Mouse (Mus musculus) layer of hippocampus, postnatal 36 days (tissue): Measurements from ENCODE around the gene Wdr25. TPM values are rescaled to one million over a fixed set of nuclear protein-coding genes. Genes with fewer than 3 reads are reported as not detected.

ENCODE experiments used
- DNase-seq, 2 experiments: peaks; one replicate each; pipeline ENCODE4 v3.0.0; 2022
- total RNA-seq, 2 experiments: library from RNA; stranded (reverse); gene quantifications; 2 replicates each; pipeline ENCODE4 v1.2.3; 2021

Gene Wdr25
- total RNA-seq, 2 experiments from 2014 or later, result 13.0 to 14.6 TPM

DNA sequence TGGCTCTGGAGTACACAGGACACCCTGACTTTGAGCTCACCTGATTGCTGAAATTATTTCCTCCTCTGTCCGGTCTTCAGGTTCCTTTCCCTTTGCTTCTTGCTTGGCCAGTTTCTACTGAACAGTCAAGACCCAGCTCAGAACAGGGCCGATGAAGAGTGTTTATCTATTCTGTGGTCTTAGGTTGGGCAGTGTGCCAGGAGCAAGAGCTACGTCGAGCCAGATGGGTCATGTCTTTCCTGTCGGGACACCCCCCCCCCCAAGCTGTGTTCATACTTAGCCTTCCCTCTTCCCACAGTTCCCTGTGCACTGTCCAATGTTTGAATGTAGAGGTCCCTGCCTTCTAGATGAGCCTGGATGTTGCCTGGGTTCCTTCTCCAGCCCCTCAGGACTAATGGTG, 7.9 kb downstream of the Wdr25 start:
- DNase-seq, result no peak

DNA sequence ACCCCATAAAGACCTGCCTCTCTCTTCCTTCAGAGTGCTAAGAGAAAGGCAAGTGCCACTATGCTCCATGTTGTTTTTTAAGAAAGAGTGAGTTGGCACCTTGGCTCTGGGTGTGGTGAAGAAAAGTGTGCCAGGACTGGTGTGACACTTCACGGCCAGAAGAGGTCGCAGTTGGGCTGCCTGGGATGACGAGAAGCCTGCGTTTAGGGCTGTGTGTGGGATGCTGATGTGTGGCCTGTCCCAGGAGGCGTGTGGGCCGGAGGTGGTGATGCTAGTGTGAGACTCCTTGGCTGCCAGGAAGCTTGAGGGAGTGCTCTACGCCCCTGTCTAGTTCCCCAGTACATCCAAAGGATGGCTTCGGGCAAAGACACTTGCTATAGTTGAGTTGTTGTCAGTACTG, 9.5 kb downstream of the Wdr25 start:
- peak; percentile 62 to 67 for DNase-seq

DNA sequence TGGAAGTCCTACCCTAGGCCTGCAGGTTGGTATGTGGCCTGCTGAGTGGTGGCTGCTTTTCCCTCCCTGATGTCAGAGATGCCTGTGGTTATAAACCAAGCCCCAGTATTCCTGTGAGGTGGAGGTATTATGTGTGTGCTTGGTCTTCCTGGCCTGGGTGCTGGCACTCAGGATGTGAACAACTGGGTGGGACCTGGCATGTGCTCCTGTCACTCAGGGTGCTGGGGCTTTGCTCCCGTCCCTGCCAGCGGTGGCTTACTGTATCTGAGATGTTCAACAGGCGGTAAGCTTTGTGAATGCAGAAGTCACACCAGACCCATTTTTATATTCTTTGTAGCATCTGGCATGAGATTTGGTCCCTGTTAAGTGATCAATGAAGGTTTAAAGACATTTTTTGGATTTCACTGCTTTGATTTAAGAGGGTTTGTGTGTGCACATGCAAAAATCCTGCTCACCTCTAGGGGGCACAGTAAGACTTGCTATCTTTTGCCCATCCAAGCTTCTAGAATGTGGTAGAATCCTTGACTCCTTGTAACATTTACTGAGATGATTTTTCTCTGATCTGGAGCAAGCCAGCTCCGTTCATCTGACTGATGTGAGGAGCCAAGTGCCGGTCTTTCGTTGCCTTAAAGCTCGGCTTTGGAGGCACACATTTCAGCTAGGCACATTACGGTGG, 10.3 kb downstream of the Wdr25 start:
- peak in 1 of 2 experiments; percentile 76 for DNase-seq

DNA sequence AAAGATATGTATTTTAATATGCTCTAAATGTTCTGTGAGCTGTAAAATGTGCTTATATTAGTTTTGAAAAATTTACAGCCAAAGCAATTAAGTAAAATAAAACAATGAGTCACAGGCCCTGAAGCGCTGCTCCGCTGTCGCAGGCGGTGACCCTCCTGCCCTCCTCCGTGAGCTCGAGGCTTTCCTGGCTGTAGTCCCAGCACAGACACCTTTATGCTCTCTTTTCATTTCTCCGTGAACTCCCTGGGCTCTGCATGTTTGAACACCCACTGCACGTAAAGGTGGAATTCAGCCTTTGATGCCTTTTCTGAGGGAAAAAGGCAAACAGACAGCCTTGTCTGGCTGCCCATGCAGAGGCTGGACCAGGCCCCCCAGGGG, 10.8 kb downstream of the Wdr25 start:
- no peak for DNase-seq

DNA sequence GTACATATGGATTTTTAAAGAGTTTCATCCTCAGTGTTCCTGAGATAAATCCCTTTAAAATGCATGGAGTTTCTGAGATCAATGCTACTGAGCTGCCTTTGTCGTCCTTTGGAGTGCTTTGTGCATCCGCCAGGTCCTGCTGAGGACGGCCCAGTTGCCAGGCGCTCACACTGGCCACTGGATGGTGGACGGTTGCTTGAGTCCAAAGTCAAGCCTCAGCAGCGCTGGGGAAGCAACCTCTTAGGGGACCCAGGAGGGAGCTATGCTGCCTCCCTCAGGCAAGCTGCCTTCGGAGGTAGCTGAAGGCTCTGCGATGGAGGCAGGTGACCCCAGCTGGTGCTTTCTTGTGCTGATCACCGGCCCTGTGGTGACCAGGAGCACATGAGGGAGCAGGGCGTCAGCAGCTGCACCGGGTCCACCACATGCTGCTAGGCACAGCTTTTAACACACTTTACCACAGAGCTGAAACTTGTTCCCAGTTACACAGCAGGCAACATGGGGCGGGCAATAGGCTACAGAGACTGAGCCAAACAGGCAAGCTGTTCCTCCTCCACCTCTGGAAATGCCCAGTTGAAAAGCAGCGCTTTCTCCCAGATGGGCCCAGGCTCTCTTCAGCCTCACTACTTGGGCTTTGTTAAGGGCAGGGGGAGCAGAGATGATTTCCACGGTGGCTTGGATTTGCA, 12.3 kb downstream of the Wdr25 start:
- DNase-seq, result no peak

DNA sequence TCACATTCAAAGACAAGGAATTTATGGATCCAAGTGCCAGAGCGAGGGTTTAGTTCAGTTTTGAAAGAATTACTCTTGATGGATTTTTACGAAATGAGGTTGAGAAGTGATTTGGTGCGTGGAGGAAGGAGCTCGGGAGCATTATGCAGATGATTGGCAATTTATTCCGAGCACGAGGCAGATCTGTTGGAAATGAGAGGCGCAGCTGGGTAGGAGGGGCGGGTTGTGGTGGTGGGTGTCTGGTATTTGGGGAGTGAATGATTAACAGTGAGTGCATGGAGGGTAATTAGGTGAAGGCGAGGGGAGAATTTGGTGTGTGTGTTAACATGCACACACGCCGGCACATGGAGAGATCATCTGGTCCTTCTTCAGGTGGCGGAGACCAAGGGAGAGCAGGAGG, 13.0 kb downstream of the Wdr25 start:
- DNase-seq, result peak in 1 of 2 experiments; percentile 24

DNA sequence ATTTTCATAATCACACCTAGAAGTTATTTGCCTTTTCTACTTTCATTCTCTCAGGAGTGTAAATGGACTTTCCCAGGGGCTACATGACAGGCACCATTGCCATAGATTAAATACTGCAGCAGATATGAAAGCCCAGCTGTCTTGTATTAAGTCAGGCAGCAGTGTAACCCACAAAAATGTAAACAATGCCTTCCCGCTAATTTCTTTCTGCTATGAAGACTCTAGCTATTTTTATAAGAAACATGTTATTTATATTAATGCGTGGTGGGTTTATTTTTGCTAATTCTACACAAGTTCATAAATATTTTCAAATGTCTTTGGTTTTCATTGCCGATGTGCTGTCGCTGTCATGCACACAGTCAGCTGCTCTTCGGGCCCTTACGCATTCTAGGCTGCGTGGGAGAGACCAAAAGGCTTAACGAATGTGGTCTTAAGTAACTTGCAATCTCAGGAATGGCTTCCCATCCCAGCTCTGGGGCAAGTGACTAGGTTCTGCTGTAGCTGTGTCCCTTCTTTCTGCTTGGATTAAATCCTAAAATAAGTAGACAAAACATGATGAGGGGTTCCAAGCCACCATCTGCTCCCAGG, 16.5 kb downstream of the Wdr25 start:
- no peak for DNase-seq

DNA sequence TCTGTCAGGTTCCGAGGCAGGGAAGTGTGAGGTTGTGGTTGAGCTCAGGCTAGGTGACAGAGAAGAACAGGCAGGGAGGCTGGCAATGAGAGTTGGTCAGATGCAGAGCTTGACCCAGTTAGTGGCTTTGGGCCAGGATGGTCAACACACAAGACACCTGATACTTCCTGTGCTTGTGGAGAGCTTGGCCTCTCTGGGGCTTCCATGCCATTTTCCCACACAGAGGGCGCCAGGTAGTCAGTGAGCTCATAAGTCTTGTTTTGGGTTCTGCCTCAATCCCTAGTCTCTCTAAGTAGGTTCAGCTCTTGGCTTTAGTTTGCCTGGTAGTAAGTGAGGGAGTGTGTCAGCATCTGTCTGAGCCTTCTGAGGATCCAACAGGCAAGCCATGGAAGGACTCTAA, 19.0 kb downstream of the Wdr25 start:
- DNase-seq, result no peak

DNA sequence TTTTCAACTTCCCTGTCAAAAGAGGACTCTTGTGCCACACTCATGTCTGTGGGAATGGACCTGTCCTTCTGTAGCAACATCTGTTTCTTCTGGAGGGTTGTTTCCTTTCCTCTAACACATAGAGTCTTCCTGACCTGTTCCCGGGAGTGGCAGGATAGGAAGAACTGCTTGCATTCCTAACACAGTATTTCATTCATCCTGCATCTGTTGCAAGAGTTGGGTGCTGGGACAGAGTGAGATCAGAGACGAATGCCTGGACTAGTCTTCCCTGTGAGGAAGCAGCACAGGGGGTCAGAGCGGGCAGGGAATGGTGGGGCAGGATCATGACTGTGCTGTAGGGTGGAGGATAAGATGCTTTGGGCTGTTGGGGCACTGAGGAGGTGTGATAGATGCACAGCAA, 20.8 kb downstream of the Wdr25 start:
- no peak for DNase-seq

DNA sequence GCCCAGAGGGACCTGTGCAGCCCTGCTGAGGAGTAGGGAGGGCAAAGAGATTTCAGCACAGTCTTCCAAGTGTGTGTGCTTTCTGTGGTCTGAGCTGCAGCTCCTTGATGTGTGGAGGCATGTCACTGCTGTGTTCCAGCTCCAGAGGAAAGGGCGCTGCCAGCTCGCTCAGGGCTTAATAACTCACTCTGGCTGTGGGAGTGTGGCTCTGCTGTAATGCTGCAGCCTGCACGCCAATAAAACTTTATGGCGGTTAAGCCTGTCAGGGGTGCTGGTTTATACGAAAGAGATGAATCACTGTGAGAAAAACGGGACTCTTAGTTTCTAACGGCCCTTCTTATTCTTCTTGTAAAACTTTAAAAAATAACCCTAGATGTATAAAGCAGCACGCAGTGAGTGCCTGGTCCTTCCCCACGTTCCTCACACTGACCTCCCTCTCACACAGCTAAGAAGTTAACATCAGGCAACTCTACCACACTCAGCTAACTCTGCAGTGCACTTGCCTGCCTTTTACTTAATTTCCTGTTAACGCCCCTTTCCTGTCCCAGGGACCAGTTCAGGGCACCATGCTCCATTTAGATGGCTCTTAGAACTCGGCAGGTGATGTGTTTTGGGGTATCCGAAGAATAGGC, 21.4 kb downstream of the Wdr25 start:
- DNase-seq, result no peak

DNA sequence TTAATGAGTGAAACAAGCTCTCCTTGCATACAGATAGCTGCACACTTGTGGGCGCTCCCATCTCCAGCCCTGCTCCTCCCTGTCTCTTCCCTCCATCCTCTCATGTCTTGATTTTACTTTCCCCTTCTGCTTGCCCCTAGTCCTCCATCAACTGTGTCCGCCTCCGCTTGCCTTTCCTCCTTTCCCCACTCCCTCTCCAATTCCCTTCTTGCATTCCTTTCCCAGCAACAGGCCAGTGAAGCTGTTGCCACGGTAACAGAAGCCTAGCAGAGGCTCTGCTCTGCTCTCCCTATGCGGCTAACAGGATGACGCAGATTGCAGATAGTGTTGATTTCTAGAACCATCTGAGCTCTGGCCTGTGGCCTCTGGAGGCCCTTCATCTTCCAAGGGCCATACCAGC, 22.5 kb downstream of the Wdr25 start:
- DNase-seq, result peak; percentile 67 to 72

DNA sequence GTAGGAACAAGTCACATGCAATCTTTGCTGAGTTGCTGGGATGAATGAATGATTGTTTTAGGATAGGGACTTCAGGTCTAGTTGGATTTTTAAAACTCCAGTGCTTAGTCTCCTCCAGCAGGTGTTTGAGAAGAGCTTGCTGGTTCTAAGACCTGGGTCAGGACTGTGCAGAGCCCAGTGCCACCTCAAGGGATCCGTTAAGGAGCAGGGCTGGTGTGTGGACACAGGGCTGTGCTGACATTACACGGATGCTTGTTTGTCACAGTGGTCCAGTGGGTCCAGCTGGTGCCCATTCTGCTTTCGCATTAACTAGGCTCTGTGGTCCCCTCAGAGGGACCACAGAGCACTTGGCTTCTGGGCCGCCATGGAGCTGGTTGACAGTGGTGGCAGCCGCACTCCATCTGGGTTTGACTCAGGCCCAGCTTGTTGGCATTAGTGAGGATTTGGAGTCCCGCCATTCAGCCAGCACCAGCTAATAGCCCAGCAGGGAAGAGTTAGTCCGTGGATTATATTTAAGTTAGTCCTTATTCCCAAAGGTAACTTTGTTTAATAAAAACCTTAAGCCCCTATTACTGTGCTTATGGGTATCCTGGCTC, 23.1 kb downstream of the Wdr25 start:
- peak in 1 of 2 experiments; percentile 57 for DNase-seq

DNA sequence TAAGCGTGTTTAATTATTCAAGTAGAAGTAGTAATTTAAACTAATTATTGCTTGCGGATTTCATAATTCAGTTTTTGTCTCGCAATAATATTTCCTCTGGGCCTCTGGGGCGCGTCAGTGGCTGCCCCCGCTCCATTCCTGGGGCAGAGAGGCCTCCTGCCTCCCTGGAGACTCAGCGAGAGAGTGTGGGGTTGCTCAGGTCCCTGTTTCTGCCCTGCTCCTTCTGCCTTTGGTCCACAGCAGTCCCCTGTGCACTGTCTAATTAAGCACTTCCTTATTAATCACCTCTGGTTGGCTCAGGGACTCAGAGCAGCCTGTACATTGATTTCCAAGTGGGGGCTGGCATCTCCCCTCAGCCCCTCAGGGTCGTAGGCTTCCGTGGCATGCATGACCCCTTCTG, 24.1 kb downstream of the Wdr25 start:
- DNase-seq, result no peak

DNA sequence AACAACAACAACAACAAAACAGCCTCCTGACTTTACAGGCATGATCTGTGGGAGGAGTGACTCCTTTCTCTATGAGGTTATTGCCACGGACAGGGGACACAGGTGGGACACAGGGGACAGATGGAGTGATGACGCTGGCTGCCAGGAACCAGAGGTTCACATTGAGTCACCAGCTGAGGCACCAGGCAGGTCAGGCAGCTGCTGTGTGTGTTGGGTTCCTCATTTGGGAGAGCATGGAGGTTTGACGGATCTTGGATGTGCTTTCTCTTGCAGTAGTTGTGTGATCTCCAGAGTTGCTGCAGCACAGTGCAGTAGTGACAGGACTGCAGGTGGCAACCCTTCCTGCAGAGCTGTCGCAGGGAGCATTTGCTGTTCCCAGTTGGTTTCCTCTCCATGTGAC, 25.3 kb downstream of the Wdr25 start:
- no peak for DNase-seq

DNA sequence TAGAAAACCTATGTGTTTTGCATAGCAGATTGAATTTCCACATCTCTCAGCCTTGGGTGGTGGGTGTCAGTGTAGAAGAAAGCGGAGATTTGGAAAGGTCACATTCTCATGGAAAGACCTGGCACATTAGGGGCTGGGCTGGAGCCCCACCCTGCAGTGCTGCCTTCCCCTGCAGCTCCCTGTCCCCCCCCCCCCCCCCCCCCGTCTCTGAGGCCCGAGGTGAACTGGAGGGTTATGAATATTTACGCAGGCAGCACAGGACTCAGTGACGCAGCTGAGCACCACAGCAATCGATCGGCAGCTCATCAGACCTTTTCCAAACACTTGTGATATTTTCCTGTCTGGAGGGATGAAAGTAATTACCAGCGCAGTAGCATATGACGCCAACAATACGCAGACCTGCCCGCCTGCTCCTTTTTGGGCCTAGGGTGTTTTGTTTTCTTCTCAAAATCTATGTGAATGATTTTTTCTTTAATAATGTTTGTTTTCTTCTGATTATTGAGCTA, 33.2 kb downstream of the Wdr25 start:
- DNase-seq, result no peak

DNA sequence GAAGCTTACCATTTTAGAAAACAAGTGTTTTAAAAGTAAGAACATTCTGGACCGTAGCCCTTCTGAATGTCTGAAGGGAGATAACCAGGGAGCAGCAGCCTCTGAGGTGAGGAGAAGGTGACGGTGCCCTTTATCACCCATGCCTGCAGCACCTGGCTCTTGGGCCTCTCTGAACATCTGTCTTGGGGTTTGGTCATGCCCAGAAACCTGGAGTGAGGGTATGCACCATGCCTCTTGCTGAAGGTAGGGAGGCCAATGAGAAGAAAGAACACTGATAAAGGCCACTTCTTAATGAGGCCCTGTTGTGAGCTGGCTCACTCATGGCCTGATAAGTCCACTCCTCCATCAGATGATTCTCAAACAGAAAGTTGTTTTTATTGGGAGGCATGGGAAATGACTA, 34.8 kb downstream of the Wdr25 start:
- DNase-seq, result no peak

DNA sequence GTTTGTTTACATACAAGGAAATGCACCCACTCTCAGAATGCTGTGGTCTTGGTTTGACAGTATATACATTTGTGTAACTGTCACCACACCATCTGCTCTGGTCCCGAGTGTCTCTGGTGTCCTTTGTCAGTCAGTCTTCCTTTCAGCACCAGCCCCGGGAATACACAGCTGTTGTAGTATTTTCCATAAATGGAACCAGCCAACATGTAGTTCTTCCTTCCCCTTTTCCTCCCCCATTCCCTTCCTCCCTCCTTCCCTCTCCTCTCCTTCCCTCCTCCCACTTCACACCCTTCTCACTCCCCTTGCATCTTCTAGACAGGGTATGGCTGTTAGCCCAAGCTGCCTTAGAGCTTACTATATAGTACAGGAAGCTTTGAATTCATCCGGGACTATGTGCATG, 36.0 kb downstream of the Wdr25 start:
- DNase-seq, result no peak

DNA sequence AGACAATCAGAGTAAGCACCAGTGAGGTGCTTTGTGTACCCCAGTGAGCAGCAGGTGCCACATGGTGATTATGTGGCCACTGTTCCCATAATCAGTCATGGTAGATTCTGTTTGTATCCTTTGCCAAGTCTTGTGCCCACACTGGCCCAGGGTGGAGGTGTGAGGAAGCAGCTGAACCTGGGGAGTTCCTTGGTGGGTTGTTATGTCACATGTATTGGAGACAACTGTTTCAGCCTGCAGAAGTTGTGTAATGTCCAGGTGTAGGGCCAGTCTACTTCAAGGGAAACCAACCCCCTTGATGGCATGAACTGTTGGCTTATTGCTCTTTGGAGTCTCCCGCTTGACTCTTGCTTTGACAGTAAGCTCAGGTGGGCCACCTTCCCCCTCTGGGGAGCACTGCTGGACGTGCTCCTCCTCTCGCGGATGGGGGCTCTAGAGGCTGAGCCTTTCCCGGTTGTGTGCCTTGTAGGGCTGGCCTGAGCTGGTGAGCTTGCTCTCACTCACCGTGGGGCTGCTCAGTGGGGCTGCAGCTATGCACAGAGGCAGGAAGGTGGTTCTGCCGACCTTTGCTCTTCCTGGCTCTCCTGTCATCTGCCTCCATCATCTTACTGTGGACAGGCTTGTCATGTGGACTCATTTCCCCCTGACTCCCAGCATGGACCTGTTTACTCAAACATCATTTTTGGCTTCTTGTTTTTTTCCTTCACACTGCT, 38.1 kb downstream of the Wdr25 start:
- DNase-seq, result no peak

DNA sequence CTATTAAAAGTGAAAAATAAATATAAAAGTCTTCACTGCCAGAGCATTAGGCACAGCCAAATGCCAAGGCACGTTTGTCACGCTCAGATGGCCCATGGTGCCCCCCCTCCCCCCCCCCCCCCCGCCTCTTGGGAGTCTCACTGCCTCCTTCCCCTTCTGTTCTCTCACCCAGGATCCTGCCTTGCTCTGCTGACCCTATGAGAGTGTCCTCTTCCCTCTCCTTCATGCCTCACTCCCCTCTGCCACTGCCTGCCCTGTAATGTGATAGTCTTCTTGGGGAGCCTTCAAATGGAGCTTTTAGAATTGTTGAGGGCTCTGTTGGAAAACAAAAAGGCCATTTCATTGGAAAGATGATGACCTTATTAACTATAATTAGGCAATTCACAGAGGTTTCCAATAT, 38.7 kb downstream of the Wdr25 start:
- DNase-seq, result no peak

DNA sequence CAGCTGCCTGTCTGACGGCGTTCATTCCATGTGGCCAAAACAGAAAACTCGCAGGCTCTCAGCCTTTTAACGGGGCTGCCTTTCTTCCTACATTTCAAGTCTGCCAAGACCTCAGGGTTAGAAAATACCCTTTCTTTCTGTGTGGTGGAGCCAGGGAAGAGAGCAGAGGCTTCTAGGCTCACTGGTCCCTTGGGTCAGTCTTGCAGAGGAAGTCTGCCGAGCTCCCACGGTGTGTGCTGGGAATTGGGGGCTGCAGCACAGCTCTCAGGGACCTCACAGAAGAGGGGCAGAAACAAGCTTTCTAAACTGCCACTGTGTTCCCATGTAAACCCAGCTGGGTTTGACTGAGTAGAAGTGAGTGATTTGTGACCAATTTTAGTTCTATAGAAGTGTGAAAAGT, 40.8 kb downstream of the Wdr25 start:
- no peak for DNase-seq

DNA sequence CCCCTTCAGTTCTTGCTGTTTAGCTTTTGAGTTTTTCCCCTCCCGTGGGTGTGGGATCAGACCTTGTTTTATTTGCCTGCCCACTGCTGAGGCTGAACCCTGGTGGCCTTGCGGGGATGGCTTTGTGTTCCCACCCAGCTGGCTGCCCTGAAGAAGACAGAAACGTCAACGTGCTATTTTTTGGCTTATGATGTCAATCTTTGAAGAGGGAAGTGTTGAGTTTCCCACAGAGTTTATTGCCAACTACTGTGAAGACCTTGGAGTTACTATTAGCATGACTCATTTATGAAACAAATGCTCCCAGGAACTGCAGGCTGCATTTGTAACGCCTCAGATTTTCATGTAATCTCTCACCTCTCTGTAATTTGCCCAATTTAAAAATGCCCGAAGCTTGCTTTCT, 43.4 kb downstream of the Wdr25 start:
- no peak for DNase-seq

DNA sequence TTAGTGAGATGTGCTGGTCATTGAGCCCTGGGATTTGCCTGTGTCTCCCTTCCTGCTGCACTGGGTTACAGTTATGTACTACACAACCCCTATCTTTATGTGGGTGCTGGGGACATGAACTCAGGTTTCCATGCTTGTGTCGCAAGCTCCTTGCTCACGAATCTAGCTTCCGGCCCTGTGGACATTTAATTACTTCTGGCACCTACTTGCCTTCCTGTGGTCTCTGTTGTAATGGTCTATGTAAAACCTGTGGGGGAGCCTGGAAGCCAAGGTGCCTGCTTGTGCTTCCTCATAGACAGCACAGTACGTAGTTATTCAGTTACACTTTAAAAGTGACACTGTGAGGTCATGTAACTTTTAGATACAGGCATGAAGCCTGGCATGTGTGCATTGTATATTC, 44.1 kb downstream of the Wdr25 start:
- DNase-seq, result no peak
